Mouse (Mus musculus) stomach, embryonic 14.5 days (tissue): ENCODE data around the gene Ppp1r36. TPM values are rescaled to one million over a fixed set of nuclear protein-coding genes. Genes with fewer than 3 reads are reported as not detected.

Source experiments
- ATAC-seq: fragments of 200-750 bp; cut with Nextera tagmentation; 2 replicates; pipeline ENCODE4 v1.8.0; 2017; ENCODE audit warnings: low read depth, moderate TSS enrichment; ENCODE audit not compliant: insufficient number of reproducible peaks, insufficient read depth, low FRiP score
- H3K27ac ChIP-seq: fragments of 300-500 bp; sonication (generic); 2 replicates; pipeline ENCODE4 v1.5.1; 2014; ENCODE audit warnings: mild to moderate bottlenecking, low read length, moderate library complexity, mixed read lengths
- H3K27me3 ChIP-seq: fragments of 300-500 bp; sonication (generic); 2 replicates; pipeline ENCODE4 v1.6.1; 2014; ENCODE audit warnings: low read length, control low read depth, mixed read lengths; ENCODE audit not compliant: control insufficient read depth, insufficient read depth
- H3K36me3 ChIP-seq: fragments of 300-500 bp; sonication (generic); 2 replicates; pipeline ENCODE4 v1.6.1; 2014; ENCODE audit warnings: mild to moderate bottlenecking, control low read depth, low read length, moderate library complexity, mixed read lengths; ENCODE audit not compliant: control insufficient read depth, insufficient read depth
- H3K4me1 ChIP-seq: fragments of 300-500 bp; sonication (generic); 2 replicates; pipeline ENCODE4 v1.6.1; 2014; ENCODE audit warnings: low read length, control low read depth, mixed read lengths; ENCODE audit not compliant: control insufficient read depth, insufficient read depth
- H3K4me2 ChIP-seq: fragments of 300-500 bp; sonication (generic); replicated peaks from 2 replicates; pipeline ENCODE4 v1.6.1; 2014; ENCODE audit warnings: low read depth, low read length, control low read depth
- H3K4me3 ChIP-seq: fragments of 300-500 bp; sonication (generic); 2 replicates; pipeline ENCODE4 v1.5.1; 2014; ENCODE audit warnings: low read depth, low read length, control low read depth
- H3K9ac ChIP-seq: fragments of 300-500 bp; sonication (generic); replicated peaks from 2 replicates; pipeline ENCODE4 v1.6.1; 2014; ENCODE audit warnings: low read depth, mild to moderate bottlenecking, control low read depth, low read length, moderate library complexity, mixed read lengths
- H3K9me3 ChIP-seq: fragments of 300-500 bp; sonication (generic); 2 replicates; pipeline ENCODE4 v1.6.1; 2016; ENCODE audit warnings: low read depth, low read length, control low read depth; ENCODE audit not compliant: control insufficient read depth
- WGBS: fragments of 180-500 bp; shearing (Covaris S2); extraction: QIAGEN DNeasy Blood & Tissue Kit; methylation state at CpG from one replicate; pipeline ENCODE4 v1.1.7; 2014; 5-methylcytosine and 5-hydroxymethylcytosine counted together
- polyA plus RNA-seq: library from polyadenylated mRNA; unstranded; fragments of >200 nt; fragmentation: Nextera tagmentation; extraction: Ambion mirVana; gene quantifications from 2 replicates; pipeline ENCODE4 v1.2.1, GENCODE M21; 2014

Ppp1r36 gene
- 3.2 and 4.0 TPM in 2 replicates for polyA plus RNA-seq

DNA sequence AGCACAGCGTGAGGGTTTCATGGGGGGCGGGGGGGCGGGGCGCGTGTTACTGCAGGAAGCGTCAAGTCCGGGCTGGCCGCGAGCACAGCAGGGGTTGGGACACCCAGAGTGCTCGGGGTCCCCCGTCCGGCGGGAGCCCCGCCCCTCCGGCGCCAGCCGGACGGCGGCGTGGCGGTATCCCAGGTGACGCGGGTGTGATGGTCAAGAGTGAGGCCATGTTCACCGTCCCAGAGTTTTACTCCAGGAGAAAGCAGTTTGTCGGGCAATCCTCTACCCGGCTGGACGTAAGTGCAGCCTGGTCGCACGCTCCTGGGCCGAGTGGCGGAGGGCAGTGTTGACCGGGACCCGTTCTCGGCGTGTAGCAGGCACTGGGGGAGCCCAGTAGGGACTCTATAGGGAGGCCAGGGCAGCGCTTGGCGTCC is at the start of gene Ppp1r36:
Ppp1r36 (plus strand) TSS at position 106 of the 422 bp plus-strand sequence.
- under 1% methylated on average over 37 of the region's 37 CpGs for WGBS
- no peaks in the 10 kb centered on the region for H3K27me3 ChIP-seq
- H3K36me3 ChIP-seq = no peaks in the 10 kb centered on the region
- H3K4me1 ChIP-seq = no peaks in the 10 kb centered on the region
- 0 out of 2 replicates have a peak, but pooled peaks cover 5% of the 10 kb centered on the region for H3K9me3 ChIP-seq
- H3K9ac ChIP-seq = no peak within 1 kb of the TSS
- H3K4me2 ChIP-seq = peak within 1 kb of the TSS; percentile 72
- no peak within 1 kb of the TSS for H3K27ac ChIP-seq
- peak within 1 kb of the TSS; percentile 32 for H3K4me3 ChIP-seq
- peak; percentile 58; the same call in 1 of the 2 replicates for ATAC-seq

GRCm38 (mm10) chr12:76368201-76368789 is 49.0 kb upstream of the Ppp1r36 start:
- H3K4me3 ChIP-seq = peak overlapping the region; percentile 98
- WGBS = 8% methylated on average over 9 of the region's 9 CpGs

DNA sequence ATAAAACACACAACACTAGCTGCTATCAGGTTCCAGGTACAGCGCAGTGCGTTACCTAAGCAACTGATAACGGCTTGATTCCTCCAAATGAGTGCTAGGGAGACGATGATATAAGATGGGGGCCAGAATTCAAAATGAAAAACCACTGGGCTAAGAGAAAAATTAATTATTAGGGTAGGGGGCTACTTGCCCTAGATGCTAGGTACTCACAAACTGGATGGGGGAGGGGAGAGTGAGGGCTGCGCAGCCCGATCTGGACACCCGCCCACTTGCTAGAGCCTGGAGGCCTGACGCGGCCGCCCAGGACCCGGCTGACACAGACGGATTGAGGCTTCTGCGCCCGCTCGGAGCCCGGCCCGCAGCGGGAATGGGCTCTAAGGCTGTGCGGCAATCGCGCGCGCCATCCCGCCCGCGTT is 48.5 kb upstream of the Ppp1r36 start:
- Histone ChIP-seq H3K9me3 (no peaks in the 10 kb centered on the region), H3K27me3 (no peaks in the 10 kb centered on the region), H3K9ac (peak overlapping the region; percentile 98), H3K36me3 (no peaks in the 10 kb centered on the region), H3K4me3 (peak overlapping the region; percentile 98), H3K4me1 (peaks cover 27% of the 10 kb centered on the region), H3K4me2 (peak overlapping the region; percentile 70), H3K27ac (peak overlapping the region; percentile 100)
- WGBS = under 1% methylated on average over 25 of the region's 26 CpGs
- peak; percentile 29 for ATAC-seq

More at GRCm38 (mm10) chr12:76368201-76368789, 49.0 kb upstream of the Ppp1r36 start:
- no peaks in the 10 kb centered on the region for H3K27me3 ChIP-seq
- peak overlapping the region; percentile 100; the same call in 1 of the 2 replicates for H3K27ac ChIP-seq
- H3K9ac ChIP-seq = peak overlapping the region; percentile 98
- H3K4me1 ChIP-seq = peaks cover 27% of the 10 kb centered on the region
- peak overlapping the region; percentile 70 for H3K4me2 ChIP-seq
- no peaks in the 10 kb centered on the region for H3K9me3 ChIP-seq
- ATAC-seq = no peak
- no peaks in the 10 kb centered on the region for H3K36me3 ChIP-seq

DNA sequence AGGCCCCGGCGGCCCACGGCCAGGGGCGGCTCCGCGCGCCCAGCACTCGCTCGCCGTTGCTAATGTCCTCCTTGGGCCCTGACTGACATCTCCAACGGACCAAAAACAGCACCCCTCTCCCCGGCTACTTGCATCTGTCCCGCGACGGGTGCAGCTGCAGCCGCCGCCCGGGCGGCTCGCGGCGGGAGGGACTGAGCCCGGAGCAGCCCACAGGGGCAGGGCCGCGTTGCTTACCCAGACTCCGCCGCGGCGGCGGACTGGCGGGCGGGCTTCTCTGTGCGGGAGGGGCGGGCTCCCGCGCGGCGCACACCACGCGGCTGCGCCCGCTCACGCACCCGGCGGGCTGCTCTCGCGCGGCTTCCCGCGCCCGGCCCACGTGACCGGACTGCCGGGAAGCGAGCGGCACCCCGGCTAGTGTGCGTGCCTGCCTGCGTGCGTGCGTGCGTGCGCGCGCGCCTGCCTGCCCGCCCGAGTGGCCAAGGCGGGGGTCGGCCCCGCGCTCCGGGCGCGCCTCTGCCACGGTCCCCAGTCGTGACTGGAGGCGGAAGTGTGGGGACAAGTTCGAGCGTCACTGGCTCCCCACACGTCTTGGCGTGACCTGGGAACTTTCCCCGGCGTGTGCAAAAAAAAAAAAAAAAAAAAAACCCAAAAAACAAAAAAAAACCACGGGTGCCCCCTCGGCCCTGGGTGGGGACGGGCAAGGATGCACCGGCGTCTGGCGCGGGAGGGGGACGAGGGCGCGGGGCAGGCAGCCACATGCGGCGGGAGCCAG is 47.9 kb upstream of the Ppp1r36 start, which contains the start of gene Zbtb25:
Zbtb25 (minus strand) TSS at position 397 of the 772 bp plus-strand sequence.
- Histone ChIP-seq H3K27ac (peak within 1 kb of the TSS; percentile 100), H3K9me3 (no peaks in the 10 kb centered on the region), H3K4me2 (peak within 1 kb of the TSS; percentile 70), H3K9ac (peak within 1 kb of the TSS; percentile 98), H3K4me1 (peaks cover 32% of the 10 kb centered on the region), H3K27me3 (no peaks in the 10 kb centered on the region), H3K4me3 (peak within 1 kb of the TSS; percentile 98), H3K36me3 (no peaks in the 10 kb centered on the region)
- peak; percentile 77 for ATAC-seq
- under 1% methylated on average over 88 of the region's 96 CpGs for WGBS

- no peaks in the 10 kb centered on the region for H3K36me3 ChIP-seq
- peaks cover 32% of the 10 kb centered on the region for H3K4me1 ChIP-seq
- H3K4me3 ChIP-seq = peak within 1 kb of the TSS; percentile 98
- ATAC-seq = peak; percentile 63
- peak within 1 kb of the TSS; percentile 98 for H3K9ac ChIP-seq
- H3K9me3 ChIP-seq = no peaks in the 10 kb centered on the region
- peak within 1 kb of the TSS; percentile 70 for H3K4me2 ChIP-seq
- no peaks in the 10 kb centered on the region for H3K27me3 ChIP-seq
- under 1% methylated on average over 89 of the region's 99 CpGs for WGBS
- H3K27ac ChIP-seq = peak within 1 kb of the TSS; percentile 100
These were observed 47.1 kb upstream of the Ppp1r36 start, which contains the start of gene Zbtb1 for GRCm38 (mm10) chr12:76369978-76370830. Gene Zbtb1 (plus strand): TSS chr12:76370266.

DNA sequence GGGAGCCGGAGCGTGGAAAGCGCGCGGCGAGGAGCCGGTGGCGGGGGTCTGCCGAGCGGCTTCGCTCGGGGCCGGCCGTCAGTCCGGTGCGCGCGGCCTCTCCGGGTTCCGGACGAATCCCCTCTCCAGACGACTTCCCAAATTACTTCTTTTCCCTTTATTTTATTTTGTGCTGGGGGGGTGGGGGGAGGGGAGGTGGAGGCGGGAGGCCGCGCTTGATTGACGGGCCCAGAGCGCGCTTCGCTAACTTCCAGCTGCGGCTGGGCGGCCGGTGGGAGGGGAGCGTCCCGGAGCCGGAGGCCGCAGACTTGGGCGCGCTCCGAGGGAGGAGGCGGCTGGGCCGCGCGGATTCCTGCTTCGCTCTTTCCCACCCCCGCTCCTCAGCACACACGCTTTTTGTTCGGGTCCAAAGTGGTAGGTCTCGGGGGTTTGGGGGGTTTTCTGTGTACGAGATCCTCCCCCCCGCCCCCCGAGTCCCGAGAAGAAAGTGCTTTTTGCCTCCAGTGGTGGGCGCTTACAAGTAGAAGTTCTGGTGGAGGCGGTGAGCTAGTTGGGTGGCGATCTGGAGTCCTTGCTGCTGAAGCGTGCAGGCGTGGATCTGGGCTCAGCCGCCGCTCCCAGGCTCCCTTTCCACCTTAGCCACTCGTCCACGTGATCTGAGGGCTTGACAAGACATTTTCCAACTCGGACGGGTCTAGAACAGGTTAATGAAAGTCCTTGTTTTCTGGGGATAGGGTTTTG is 46.3 kb upstream of the Ppp1r36 start:
- Histone ChIP-seq H3K27me3 (no peaks in the 10 kb centered on the region), H3K9ac (peak overlapping the region; percentile 98), H3K4me1 (peaks cover 32% of the 10 kb centered on the region), H3K27ac (peak overlapping the region; percentile 100), H3K36me3 (no peaks in the 10 kb centered on the region), H3K9me3 (no peaks in the 10 kb centered on the region), H3K4me2 (peak overlapping the region; percentile 70), H3K4me3 (peak overlapping the region; percentile 98)
- peak; percentile 60 for ATAC-seq
- WGBS = under 1% methylated on average over 62 of the region's 63 CpGs

GRCm38 (mm10) chr12:76372046-76372445 is 45.3 kb upstream of the Ppp1r36 start:
- peak overlapping the region; percentile 70 for H3K4me2 ChIP-seq
- peak overlapping the region; percentile 98 for H3K9ac ChIP-seq
- no peak for ATAC-seq
- H3K36me3 ChIP-seq = no peaks in the 10 kb centered on the region
- H3K27ac ChIP-seq = no peak overlapping the region
- H3K9me3 ChIP-seq = no peaks in the 10 kb centered on the region
- WGBS = 47% methylated on average over 7 of the region's 7 CpGs
- no peaks in the 10 kb centered on the region for H3K27me3 ChIP-seq
- H3K4me3 ChIP-seq = peak overlapping the region; percentile 98
- H3K4me1 ChIP-seq = peaks cover 32% of the 10 kb centered on the region
